Mouse (Mus musculus): ENCODE measurements around the gene Tmem59. TPM values are rescaled to one million over a fixed set of nuclear protein-coding genes. Genes with fewer than 3 reads are reported as not detected.

Tmem59 gene
- total and polyA plus RNA-seq, 3 experiments = 55.8 to 78.9 TPM; not detected in 1

DNA sequence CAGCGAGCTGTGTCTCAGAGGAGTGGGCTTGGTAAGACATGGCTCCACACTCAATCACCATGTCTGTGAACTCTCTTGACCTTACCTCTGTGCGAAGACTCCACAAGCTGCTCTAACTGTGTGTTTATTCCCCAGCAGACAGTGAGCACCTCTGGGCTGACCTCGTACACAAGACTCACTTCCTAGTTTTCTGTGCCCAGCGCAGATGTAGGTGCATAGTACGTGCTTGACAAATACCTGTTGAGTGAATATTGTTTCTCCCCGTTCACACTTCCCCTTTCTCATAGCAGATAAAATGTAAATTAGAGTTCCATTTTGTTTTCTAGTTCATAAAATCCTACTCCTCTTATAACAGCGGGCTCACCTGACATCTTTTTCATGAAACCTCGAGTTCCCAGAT lies 34.7 kb upstream of the Tmem59 start:
- peak overlapping the region in 1 of 2 experiments; percentile 19; a peak in 1 of 4 replicates for H3K4me3 ChIP-seq (ENCODE audit: control insufficient read depth in 1 of 2, insufficient read depth in 1 of 2, low read depth in 2 of 2, low read length in 2 of 2)

DNA sequence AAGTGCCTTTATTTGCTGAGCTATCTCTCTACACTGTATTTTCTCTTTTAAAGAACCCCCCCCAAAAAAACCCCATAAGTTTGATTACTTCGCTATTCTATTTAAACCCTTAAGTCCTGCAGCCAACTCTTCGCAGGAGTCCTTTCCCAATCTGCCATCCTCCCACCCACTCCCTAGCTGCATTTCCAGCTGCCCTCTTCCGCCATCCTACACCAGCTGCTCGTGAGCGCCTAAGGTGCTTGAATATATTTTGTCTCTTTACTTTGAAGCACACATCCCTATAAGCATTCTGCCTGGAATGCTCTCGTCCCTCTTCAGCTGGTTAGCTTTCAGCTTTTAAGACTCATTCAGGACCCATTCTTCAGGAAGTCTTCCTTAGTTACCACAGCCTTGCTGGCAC lies 27.2 kb upstream of the Tmem59 start:
- Histone ChIP-seq H3K9me3 (replicated peaks; ENCODE audit: insufficient read depth, low read length) (no peaks in the 10 kb centered on the region), H3K4me1 (ENCODE audit: control insufficient read depth in 1 of 2, insufficient read depth in 2 of 2, low read length in 2 of 2) (no peaks in the 10 kb centered on the region), H3K27ac (ENCODE audit: control insufficient read depth, low read depth, low read length) (no peak overlapping the region), H3K27me3 (ENCODE audit: control insufficient read depth in 1 of 2, insufficient read depth in 2 of 2, low read length in 2 of 2) (no peaks in the 10 kb centered on the region), H3K4me3 (ENCODE audit: control insufficient read depth in 1 of 2, insufficient read depth in 1 of 2, low read depth in 2 of 2, low read length in 2 of 2) (no peak overlapping the region), H3K36me3 (ENCODE audit: control insufficient read depth in 1 of 2, insufficient read depth in 2 of 2, low read length in 2 of 2) (no peaks in the 10 kb centered on the region), H3K79me2 (ENCODE audit: control insufficient read depth, insufficient read depth, low read length, poor library complexity) (no peaks in the 10 kb centered on the region), H3K9ac (ENCODE audit: control insufficient read depth, low read depth, low read length, poor library complexity, severe bottlenecking) (no peak overlapping the region)
- DNase-seq (ENCODE audit: low read depth, low spot score) = no peak
- TF ChIP-seq MAZ (IDR thresholded peaks at IDR 0.05; ENCODE audit: low read depth, low read length) (no peak), NELFE (IDR thresholded peaks at IDR 0.05; ENCODE audit: low read depth, low read length) (no peak), ZNF384 (IDR thresholded peaks at IDR 0.05; ENCODE audit: low read depth, low read length) (no peak), KAT2A (conservative IDR thresholded peaks at IDR 0.05; ENCODE audit: low read depth, low read length) (no peak), ZC3H11A (IDR thresholded peaks at IDR 0.05; ENCODE audit: low read depth, low read length) (no peak), UBTF (IDR thresholded peaks at IDR 0.05; ENCODE audit: borderline replicate concordance, insufficient read depth, low read depth, low read length) (no peak), BHLHE40 (IDR thresholded peaks at IDR 0.05; ENCODE audit: borderline replicate concordance, low read depth, low read length) (no peak), SMC3 (IDR thresholded peaks at IDR 0.05; ENCODE audit: low read depth, low read length) (no peak), GABPA (IDR thresholded peaks at IDR 0.05; ENCODE audit: low read depth, low read length) (no peak), ZMIZ1 (IDR thresholded peaks at IDR 0.05; ENCODE audit: low read depth, low read length) (no peak), MEF2A (IDR thresholded peaks at IDR 0.05; ENCODE audit: extremely low read depth, insufficient replicate concordance, low read depth, low read length, poor library complexity, severe bottlenecking) (no peak), NRF1 (IDR thresholded peaks at IDR 0.05; ENCODE audit: insufficient read depth, low read depth, low read length, poor library complexity, severe bottlenecking) (no peak), ELF1 (IDR thresholded peaks at IDR 0.05; ENCODE audit: low read depth, low read length) (no peak), POLR2AphosphoS2 (IDR thresholded peaks at IDR 0.05; ENCODE audit: low read length) (no peak), MAX (IDR thresholded peaks at IDR 0.05; ENCODE audit: low read length) (no peak), ETS1 (IDR thresholded peaks at IDR 0.05; ENCODE audit: low read depth, low read length) (no peak), TCF12 (IDR thresholded peaks at IDR 0.05; ENCODE audit: low read depth, low read length) (no peak), RCOR1 (IDR thresholded peaks at IDR 0.05; ENCODE audit: low read depth, low read length) (no peak)

More for the DNA sequence above, 34.7 kb upstream of the Tmem59 start:
- peak; percentile 55 for DNase-seq (ENCODE audit: low read depth, low spot score)
- H3K27ac ChIP-seq (ENCODE audit: control insufficient read depth, low read depth, low read length) = no peak overlapping the region
- TF ChIP-seq ELF1 (IDR thresholded peaks at IDR 0.05; ENCODE audit: low read depth, low read length) (no peak), GATA1 (IDR thresholded peaks at IDR 0.05; ENCODE audit: low read depth, low read length) (0 out of 2 replicates have a peak, but pooled peaks have one; percentile 27), EP300 (IDR thresholded peaks at IDR 0.05; ENCODE audit: low read depth in 1 of 2, low read length in 2 of 2) (0 out of 4 replicates have a peak, but pooled peaks of 1 of the 2 experiments have one; percentile 17)
- H3K9ac ChIP-seq (ENCODE audit: control insufficient read depth, low read depth, low read length, poor library complexity, severe bottlenecking) = peak overlapping the region; percentile 36; the same call in 1 of the 2 replicates
- H3K9me3 ChIP-seq (replicated peaks; ENCODE audit: insufficient read depth, low read length) = no peaks in the 10 kb centered on the region
- no peaks in the 10 kb centered on the region for H3K27me3 ChIP-seq (ENCODE audit: control insufficient read depth in 1 of 2, insufficient read depth in 2 of 2, low read length in 2 of 2)
- H3K4me1 ChIP-seq (ENCODE audit: control insufficient read depth in 1 of 2, insufficient read depth in 2 of 2, low read length in 2 of 2) = peaks cover 0 to 16% of the 10 kb centered on the region in 2 experiments; a peak in 2 of 4 replicates
- peaks cover 0 to 11% of the 10 kb centered on the region in 2 experiments; a peak in 2 of 4 replicates for H3K36me3 ChIP-seq (ENCODE audit: control insufficient read depth in 1 of 2, insufficient read depth in 2 of 2, low read length in 2 of 2)
- no peaks in the 10 kb centered on the region for H3K79me2 ChIP-seq (ENCODE audit: control insufficient read depth, insufficient read depth, low read length, poor library complexity)

Measured in MEL (cell line).